Mouse (Mus musculus): ENCODE measurements around the gene Tmem259.

- no peak for TF ChIP-seq GATA1 (IDR thresholded peaks at IDR 0.05; ENCODE audit: borderline replicate concordance, low read length)
- no peak for TF ChIP-seq FLI1 (IDR thresholded peaks at IDR 0.05; ENCODE audit: low read length)
Measured at GRCm38 (mm10) chr10:79988506-79989271, 4.6 kb upstream of the Tmem259 start, which contains the start of gene Cnn2.

Measured in megakaryocyte, embryonic 14.5 days (primary cell).